Mouse (Mus musculus) midbrain, postnatal 0 days (tissue): ENCODE measurements around the gene Slc10a7. TPM values are rescaled to one million over a fixed set of nuclear protein-coding genes. Genes with fewer than 3 reads are reported as not detected.

ENCODE experiments used
- ATAC-seq: fragments of 200-750 bp; cut with Nextera tagmentation; 2 replicates; pipeline ENCODE4 v1.8.0; 2017; ENCODE audit warnings: moderate number of reproducible peaks, mild to moderate bottlenecking, moderate TSS enrichment, moderate library complexity; ENCODE audit not compliant: low FRiP score
- DNase-seq: peaks from one replicate; pipeline ENCODE4 v3.0.0-alpha.2; 2015; ENCODE audit warnings: low spot score
- H3K27ac ChIP-seq: fragments of 300-500 bp; sonication (generic); 2 replicates; pipeline ENCODE4 v1.5.1; 2014; ENCODE audit warnings: low read depth, mild to moderate bottlenecking, low read length, mixed read lengths
- H3K27me3 ChIP-seq: fragments of 300-500 bp; sonication (generic); 2 replicates; pipeline ENCODE4 v1.6.1; 2014; ENCODE audit warnings: low read length, control low read depth, mixed read lengths; ENCODE audit not compliant: insufficient read depth
- H3K36me3 ChIP-seq: fragments of 300-500 bp; sonication (generic); 2 replicates; pipeline ENCODE4 v1.6.1; 2014; ENCODE audit warnings: low read length, control low read depth, mixed read lengths; ENCODE audit not compliant: insufficient read depth
- H3K4me1 ChIP-seq: fragments of 300-500 bp; sonication (generic); 2 replicates; pipeline ENCODE4 v1.6.1; 2014; ENCODE audit warnings: mild to moderate bottlenecking, control low read depth, antibody characterized with exemption, low read length, mixed read lengths; ENCODE audit not compliant: insufficient read depth
- H3K4me2 ChIP-seq: fragments of 300-500 bp; sonication (generic); 2 replicates; pipeline ENCODE4 v1.6.1; 2014; ENCODE audit warnings: low read depth, mild to moderate bottlenecking, low read length, mixed read lengths; ENCODE audit not compliant: poor library complexity, severe bottlenecking
- H3K4me3 ChIP-seq: fragments of 300-500 bp; sonication (generic); 2 replicates; pipeline ENCODE4 v1.5.1; 2014; ENCODE audit warnings: low read depth, mild to moderate bottlenecking, low read length, moderate library complexity
- H3K9ac ChIP-seq: fragments of 300-500 bp; sonication (generic); replicated peaks from 2 replicates; pipeline ENCODE4 v1.6.1; 2014; ENCODE audit warnings: mild to moderate bottlenecking, low read length, moderate library complexity, mixed read lengths; ENCODE audit not compliant: poor library complexity, severe bottlenecking
- H3K9me3 ChIP-seq: fragments of 300-500 bp; sonication (generic); 2 replicates; pipeline ENCODE4 v1.6.1; 2016; ENCODE audit warnings: low read length, control low read depth
- CTCF ChIP-seq: IDR thresholded peaks from 2 replicates; pipeline ENCODE4 v1.5.1; 2016; ENCODE audit warnings: antibody characterized with exemption, mild to moderate bottlenecking
- WGBS: fragments of 180-500 bp; shearing (Covaris S2); extraction: QIAGEN DNeasy Blood & Tissue Kit; methylation state at CpG from one replicate; pipeline ENCODE4 v1.1.7; 2014; 5-methylcytosine and 5-hydroxymethylcytosine counted together
- polyA plus RNA-seq: library from polyadenylated mRNA; unstranded; fragments of >200 nt; fragmentation: Nextera tagmentation; extraction: Ambion mirVana; gene quantifications from 2 replicates; pipeline ENCODE4 v1.2.1, GENCODE M21; 2015
- total RNA-seq: library from RNA; depleted of rRNA; stranded (reverse); fragments of >200 nt; gene quantifications from 2 replicates; pipeline ENCODE4 v1.2.3, GENCODE M21; 2014

Slc10a7 gene
- total and polyA plus RNA-seq, 2 experiments from 2014 or later = 7.7 to 14.9 TPM

GRCm38 (mm10) chr8:78749861-78750825, 241.0 kb downstream of the Slc10a7 start:
- no peaks in the 10 kb centered on the region for H3K9me3 ChIP-seq
- TF ChIP-seq CTCF = no peak
- H3K27me3 ChIP-seq = no peaks in the 10 kb centered on the region
- no peaks in the 10 kb centered on the region for H3K36me3 ChIP-seq
- H3K4me3 ChIP-seq = no peak overlapping the region
- WGBS = 84% methylated on average over 8 of the region's 8 CpGs
- ATAC-seq = no peak
- H3K9ac ChIP-seq = no peak overlapping the region
- no peak overlapping the region for H3K27ac ChIP-seq
- no peaks in the 10 kb centered on the region for H3K4me1 ChIP-seq
- DNase-seq = no peak
- no peak overlapping the region for H3K4me2 ChIP-seq

GRCm38 (mm10) chr8:78751151-78751550, 242.0 kb downstream of the Slc10a7 start:
- Histone ChIP-seq H3K9ac (no peak overlapping the region), H3K36me3 (no peaks in the 10 kb centered on the region), H3K27me3 (no peaks in the 10 kb centered on the region), H3K4me3 (no peak overlapping the region), H3K4me1 (no peaks in the 10 kb centered on the region), H3K9me3 (no peaks in the 10 kb centered on the region), H3K4me2 (no peak overlapping the region), H3K27ac (no peak overlapping the region)
- DNase-seq = no peak
- ATAC-seq = no peak
- WGBS = 92% methylated on average over 6 of the region's 6 CpGs
- no peak for TF ChIP-seq CTCF

- 83% methylated on average over 4 of the region's 4 CpGs for WGBS
Measured at GRCm38 (mm10) chr8:78754986-78755385, 245.8 kb downstream of the Slc10a7 start.

GRCm38 (mm10) chr8:78759139-78759538, 250.0 kb downstream of the Slc10a7 start:
- no peak overlapping the region for H3K4me3 ChIP-seq
- H3K9ac ChIP-seq = no peak overlapping the region
- H3K27me3 ChIP-seq = no peaks in the 10 kb centered on the region
- ATAC-seq (no peak), DNase-seq (no peak)
- no peak for TF ChIP-seq CTCF
- H3K4me1 ChIP-seq = no peaks in the 10 kb centered on the region
- no peak overlapping the region for H3K27ac ChIP-seq
- no peaks in the 10 kb centered on the region for H3K36me3 ChIP-seq
- H3K9me3 ChIP-seq = no peaks in the 10 kb centered on the region
- no peak overlapping the region for H3K4me2 ChIP-seq

More at GRCm38 (mm10) chr8:78754986-78755385, 245.8 kb downstream of the Slc10a7 start:
- no peaks in the 10 kb centered on the region for H3K9me3 ChIP-seq
- no peaks in the 10 kb centered on the region for H3K4me1 ChIP-seq
- H3K27me3 ChIP-seq = no peaks in the 10 kb centered on the region
- H3K4me3 ChIP-seq = no peak overlapping the region
- no peaks in the 10 kb centered on the region for H3K36me3 ChIP-seq
- H3K9ac ChIP-seq = no peak overlapping the region
- DNase-seq (no peak), ATAC-seq (no peak)
- no peak overlapping the region for H3K4me2 ChIP-seq
- no peak for TF ChIP-seq CTCF
- no peak overlapping the region for H3K27ac ChIP-seq

- Histone ChIP-seq H3K4me1 (no peaks in the 10 kb centered on the region), H3K4me3 (no peak overlapping the region), H3K27ac (no peak overlapping the region), H3K27me3 (no peaks in the 10 kb centered on the region), H3K36me3 (no peaks in the 10 kb centered on the region), H3K9me3 (no peaks in the 10 kb centered on the region), H3K9ac (no peak overlapping the region), H3K4me2 (no peak overlapping the region)
- DNase-seq = no peak
- ATAC-seq = no peak
- TF ChIP-seq CTCF = no peak
Measured at GRCm38 (mm10) chr8:78764976-78765375, 255.8 kb downstream of the Slc10a7 start.

- DNase-seq (no peak), ATAC-seq (no peak)
- H3K9me3 ChIP-seq = no peaks in the 10 kb centered on the region
- H3K27me3 ChIP-seq = no peaks in the 10 kb centered on the region
- 91% methylated on average over 1 of the region's 1 CpGs for WGBS
- H3K9ac ChIP-seq = no peak overlapping the region
- no peak overlapping the region for H3K4me3 ChIP-seq
- H3K4me1 ChIP-seq = no peaks in the 10 kb centered on the region
- no peak overlapping the region for H3K27ac ChIP-seq
- H3K36me3 ChIP-seq = no peaks in the 10 kb centered on the region
- no peak overlapping the region for H3K4me2 ChIP-seq
- TF ChIP-seq CTCF = no peak
Measured at GRCm38 (mm10) chr8:78765556-78765955, 256.4 kb downstream of the Slc10a7 start.
